Mouse (Mus musculus) liver, postnatal 0 days (tissue): Measurements from ENCODE around the gene Sacs.

Experiments used
- CTCF ChIP-seq: sonication (generic); IDR thresholded peaks from 2 replicates; pipeline ENCODE4 v1.5.1; 2016; ENCODE audit warnings: antibody characterized with exemption, low read depth
- EP300 ChIP-seq: IDR thresholded peaks from 2 replicates; pipeline ENCODE4 v1.6.1; 2016; ENCODE audit warnings: antibody characterized with exemption, low read depth, mild to moderate bottlenecking

DNA sequence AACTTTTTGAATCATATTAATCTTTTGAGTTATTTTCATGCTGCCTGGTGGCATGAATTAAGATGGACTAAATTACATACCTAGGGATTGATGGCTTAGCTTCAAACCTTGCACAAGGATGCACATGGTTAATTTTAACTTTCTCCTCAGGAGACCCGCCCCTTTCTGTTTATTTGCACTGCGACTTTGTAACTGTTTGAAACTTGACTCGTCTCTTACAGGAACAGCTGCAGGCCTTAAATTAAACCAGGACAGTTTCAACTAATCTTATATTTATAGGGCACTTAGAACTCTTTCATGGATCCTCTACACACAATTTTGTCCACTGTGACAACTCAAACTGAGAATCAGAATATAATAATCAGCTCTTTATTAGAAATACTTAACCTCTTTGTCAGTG lies 120.8 kb downstream of the Sacs start:
- TF ChIP-seq CTCF (no peak), EP300 (no peak)
